Mouse (Mus musculus) megakaryocyte, embryonic 14.5 days (primary cell): ENCODE results near the gene Wnt2b.

ENCODE experiments used
- FLI1 ChIP-seq: IDR thresholded peaks from 2 replicates; pipeline ENCODE4 v1.6.1; 2012; ENCODE audit warnings: low read length, inconsistent platforms, mixed read lengths
- GATA1 ChIP-seq: IDR thresholded peaks from 3 replicates; pipeline ENCODE4 v1.6.1; 2012; ENCODE audit warnings: mixed read lengths, low read length, inconsistent platforms, borderline replicate concordance

DNA sequence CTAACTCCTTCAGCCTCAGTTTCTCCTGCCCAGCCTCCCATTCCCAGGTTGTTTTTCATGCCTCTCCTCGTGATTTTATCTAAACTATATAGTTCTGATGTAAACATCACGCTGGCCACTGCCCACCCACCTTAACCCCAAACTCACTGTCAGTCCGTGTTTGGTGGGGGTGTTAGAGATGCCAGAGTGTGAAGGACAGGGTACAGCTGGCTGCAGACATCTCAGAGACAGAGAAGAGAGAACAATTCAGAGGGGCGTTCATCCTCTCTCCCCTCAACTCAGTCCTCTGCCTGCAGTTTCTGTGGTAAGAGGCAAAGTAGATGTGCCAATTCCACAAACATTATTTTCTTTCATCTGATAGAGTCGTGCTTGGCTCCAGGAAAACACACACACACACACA, 1.1 kb upstream of the Wnt2b start:
- no peak for TF ChIP-seq FLI1
- TF ChIP-seq GATA1: no peak
